Mouse (Mus musculus) lung, embryonic 15.5 days (tissue): ENCODE results near the gene Hvcn1. TPM values are rescaled to one million over a fixed set of nuclear protein-coding genes. Genes with fewer than 3 reads are reported as not detected.

ENCODE experiments used
- polyA plus RNA-seq: library from polyadenylated mRNA; unstranded; fragments of >200 nt; fragmentation: Nextera tagmentation; extraction: Ambion mirVana; gene quantifications from 2 replicates; pipeline ENCODE4 v1.2.1, GENCODE M21; 2015

Gene Hvcn1
- polyA plus RNA-seq, 1 experiment from 2014 or later, result 4.7 TPM

Other genes with a start within 250 kb of the Hvcn1 start
- 2.4 and 3.6 TPM in 2 replicates for gene Cux2, start 156.7 kb upstream of the Hvcn1 start, polyA plus RNA-seq
- 30.4 and 142 TPM in 2 replicates for gene Myl2, start 105.9 kb upstream of the Hvcn1 start, polyA plus RNA-seq
- not detected in 2 replicates for gene Ccdc63, start 66.0 kb upstream of the Hvcn1 start, polyA plus RNA-seq
- gene Ppp1cc, start 48.5 kb upstream of the Hvcn1 start, polyA plus RNA-seq, result 263 and 264 TPM in 2 replicates
- 6.3 and 7.0 TPM in 2 replicates for gene Tctn1, start 57.7 kb downstream of the Hvcn1 start, polyA plus RNA-seq
- gene Pptc7, start 77.6 kb downstream of the Hvcn1 start, polyA plus RNA-seq, result 7.6 and 8.7 TPM in 2 replicates
- 7.7 and 9.2 TPM in 2 replicates for gene Rad9b, start 147.4 kb downstream of the Hvcn1 start, polyA plus RNA-seq
- 211 and 224 TPM in 2 replicates for gene Vps29, start 147.6 kb downstream of the Hvcn1 start, polyA plus RNA-seq
- 70.5 and 70.7 TPM in 2 replicates for gene Gpn3, start 165.1 kb downstream of the Hvcn1 start, polyA plus RNA-seq
- 72.4 and 74.9 TPM in 2 replicates for gene Fam216a, start 165.6 kb downstream of the Hvcn1 start, polyA plus RNA-seq
- 152 and 160 TPM in 2 replicates for gene Arpc3, start 185.1 kb downstream of the Hvcn1 start, polyA plus RNA-seq
- gene Anapc7, start 214.9 kb downstream of the Hvcn1 start, polyA plus RNA-seq, result 43.9 and 46.2 TPM in 2 replicates